Mouse (Mus musculus) midbrain, embryonic 11.5 days (tissue): ENCODE data around the gene Shc2. TPM values are rescaled to one million over a fixed set of nuclear protein-coding genes. Genes with fewer than 3 reads are reported as not detected.

Experiments used
- ATAC-seq: fragments of 200-750 bp; cut with Nextera tagmentation; 2 replicates; pipeline ENCODE4 v1.8.0; 2017; ENCODE audit warnings: moderate TSS enrichment, moderate library complexity; ENCODE audit not compliant: low FRiP score
- DNase-seq: peaks from one replicate; pipeline ENCODE4 v3.0.0; 2015; ENCODE audit warnings: low spot score; ENCODE audit errors: missing footprints
- H3K27ac ChIP-seq: fragments of 300-500 bp; sonication (generic); 2 replicates; pipeline ENCODE4 v1.5.1; 2014; ENCODE audit warnings: low read depth, low read length
- H3K27me3 ChIP-seq: fragments of 300-500 bp; sonication (generic); 2 replicates; pipeline ENCODE4 v1.6.1; 2014; ENCODE audit warnings: mild to moderate bottlenecking, low read length, moderate library complexity, mixed read lengths; ENCODE audit not compliant: control insufficient read depth, insufficient read depth
- H3K36me3 ChIP-seq: fragments of 300-500 bp; sonication (generic); 2 replicates; pipeline ENCODE4 v1.6.1; 2014; ENCODE audit warnings: mild to moderate bottlenecking, low read length, moderate library complexity, mixed read lengths; ENCODE audit not compliant: control insufficient read depth, insufficient read depth
- H3K4me1 ChIP-seq: fragments of 300-500 bp; sonication (generic); 2 replicates; pipeline ENCODE4 v1.6.1; 2014; ENCODE audit warnings: low read length; ENCODE audit not compliant: control insufficient read depth, insufficient read depth
- H3K4me2 ChIP-seq: fragments of 300-500 bp; sonication (generic); 2 replicates; pipeline ENCODE4 v1.6.1; 2014; ENCODE audit warnings: mild to moderate bottlenecking, moderate library complexity
- H3K4me3 ChIP-seq: fragments of 300-500 bp; sonication (generic); 2 replicates; pipeline ENCODE4 v1.5.1; 2014; ENCODE audit warnings: low read depth, low read length
- H3K9ac ChIP-seq: fragments of 300-500 bp; sonication (generic); 2 replicates; pipeline ENCODE4 v1.6.1; 2014; ENCODE audit warnings: low read length
- H3K9me3 ChIP-seq: fragments of 300-500 bp; sonication (generic); 2 replicates; pipeline ENCODE4 v1.6.1; 2016; ENCODE audit warnings: low read length; ENCODE audit not compliant: control insufficient read depth
- WGBS: fragments of 180-500 bp; shearing (Covaris S2); extraction: QIAGEN DNeasy Blood & Tissue Kit; methylation state at CpG from one replicate; pipeline ENCODE4 v1.1.7; 2014; 5-methylcytosine and 5-hydroxymethylcytosine counted together
- polyA plus RNA-seq: library from polyadenylated mRNA; unstranded; fragments of >200 nt; fragmentation: Nextera tagmentation; extraction: Ambion mirVana; gene quantifications from 2 replicates; pipeline ENCODE4 v1.2.1, GENCODE M21; 2014

Gene Shc2
- polyA plus RNA-seq, 1 experiment from 2014 or later, result 13.0 TPM

DNA sequence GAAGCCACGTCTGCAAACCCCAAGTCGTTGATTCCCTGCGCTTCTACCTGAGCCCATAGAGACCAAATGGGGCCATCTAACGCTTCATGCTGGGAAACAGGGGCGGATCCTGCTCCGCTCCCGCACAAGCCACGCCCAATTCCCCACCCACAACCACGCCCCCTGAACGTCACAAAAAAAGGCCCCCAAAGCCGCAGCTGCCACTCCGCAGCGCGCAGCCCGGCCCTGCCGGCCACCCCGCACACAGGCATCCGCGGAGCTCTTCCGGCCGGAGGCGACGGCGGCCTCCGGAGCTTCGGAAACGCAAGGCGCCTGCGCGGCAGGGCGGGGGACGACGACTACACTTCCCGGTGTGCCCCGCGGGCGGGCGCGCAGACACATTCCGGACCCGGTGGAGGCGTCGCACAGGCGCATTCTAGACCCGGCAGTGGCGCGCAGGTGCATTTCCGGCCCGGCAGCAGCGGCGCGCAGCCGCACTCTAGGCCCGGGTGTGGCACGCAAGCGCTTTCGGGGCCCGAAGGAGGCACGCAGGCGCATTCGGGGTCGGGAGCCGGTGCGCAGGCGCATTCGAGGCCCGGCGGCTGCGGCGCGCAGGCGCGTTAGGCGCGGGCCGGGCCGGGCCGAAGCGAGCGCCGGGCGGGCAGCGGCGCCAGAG, 44.0 kb upstream of the Shc2 start, which contains the start of gene Cdc34:
TSS of gene Cdc34 (plus strand) at position 605 of the 655 bp plus-strand sequence.
- Histone ChIP-seq H3K9me3 (no peaks in the 10 kb centered on the region), H3K4me3 (peak within 1 kb of the TSS; percentile 83), H3K36me3 (peaks cover 16% of the 10 kb centered on the region), H3K27me3 (no peaks in the 10 kb centered on the region), H3K4me1 (peaks cover 17% of the 10 kb centered on the region), H3K4me2 (peak within 1 kb of the TSS; percentile 54), H3K27ac (peak within 1 kb of the TSS; percentile 33), H3K9ac (peak within 1 kb of the TSS; percentile 78)
- DNase-seq, result peak; percentile 100
- WGBS, result under 1% methylated on average over 72 of the region's 84 CpGs
- ATAC-seq, result peak; percentile 95

GRCm38 (mm10) chr10:79680606-79681495, 43.1 kb upstream of the Shc2 start:
- 41% methylated on average over 11 of the region's 11 CpGs for WGBS
- Histone ChIP-seq H3K4me3 (peak overlapping the region; percentile 83), H3K4me1 (peaks cover 17% of the 10 kb centered on the region), H3K9me3 (no peaks in the 10 kb centered on the region), H3K27ac (peak overlapping the region; percentile 25), H3K4me2 (peak overlapping the region; percentile 54), H3K27me3 (no peaks in the 10 kb centered on the region), H3K36me3 (peaks cover 8% of the 10 kb centered on the region), H3K9ac (peak overlapping the region; percentile 41)
- DNase-seq (no peak), ATAC-seq (peak; percentile 41)

DNA sequence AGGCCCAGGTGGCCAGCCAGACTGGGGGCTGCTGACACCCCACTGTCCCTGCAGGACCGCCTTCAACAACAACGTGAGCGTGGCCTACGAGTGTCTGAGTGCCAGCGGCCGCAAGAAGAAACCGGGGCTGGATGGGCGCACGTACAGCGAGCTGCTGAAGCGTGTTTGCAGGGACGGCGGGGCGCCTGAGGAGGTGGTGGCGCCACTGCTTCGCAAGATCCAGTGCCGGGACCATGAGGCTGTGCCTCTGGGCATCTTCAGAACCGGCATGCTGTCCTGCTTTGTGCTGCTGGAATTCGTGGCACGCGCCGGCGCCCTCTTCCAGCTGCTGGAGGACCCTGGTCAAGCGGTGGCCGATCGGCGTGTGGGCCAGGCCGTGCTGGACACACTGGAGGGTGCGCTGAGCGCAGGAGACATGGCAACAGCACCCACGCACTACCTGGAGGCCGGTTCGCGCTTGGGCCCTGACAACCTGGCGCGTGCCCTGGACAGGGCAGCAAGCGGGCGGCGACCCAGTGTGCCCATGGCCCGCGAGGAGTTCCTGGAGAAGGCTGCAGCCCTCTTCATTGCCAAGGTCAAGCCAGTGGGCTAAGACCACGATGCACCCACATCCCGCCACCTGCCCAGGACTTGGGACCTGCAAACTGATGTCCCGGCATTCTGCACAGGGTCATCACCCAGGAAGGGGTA, 37.8 kb upstream of the Shc2 start:
- Histone ChIP-seq H3K9me3 (no peaks in the 10 kb centered on the region), H3K9ac (no peak overlapping the region), H3K27me3 (no peaks in the 10 kb centered on the region), H3K27ac (no peak overlapping the region), H3K4me2 (no peak overlapping the region), H3K4me3 (no peak overlapping the region), H3K4me1 (peaks cover 7% of the 10 kb centered on the region), H3K36me3 (no peaks in the 10 kb centered on the region)
- WGBS, result 55% methylated on average over 44 of the region's 44 CpGs
- DNase-seq, result no peak
- ATAC-seq, result no peak

- H3K27me3 ChIP-seq, result no peaks in the 10 kb centered on the region
- no peak overlapping the region for H3K9ac ChIP-seq
- DNase-seq, result no peak
- WGBS, result 94% methylated on average over 3 of the region's 3 CpGs
- H3K36me3 ChIP-seq, result no peaks in the 10 kb centered on the region
- H3K27ac ChIP-seq, result no peak overlapping the region
- no peak overlapping the region for H3K4me3 ChIP-seq
- peaks cover 17% of the 10 kb centered on the region for H3K4me1 ChIP-seq
- ATAC-seq, result no peak
- H3K4me2 ChIP-seq, result no peak overlapping the region
- H3K9me3 ChIP-seq, result no peaks in the 10 kb centered on the region
These were observed 35.3 kb upstream of the Shc2 start for GRCm38 (mm10) chr10:79673054-79673453.

DNA sequence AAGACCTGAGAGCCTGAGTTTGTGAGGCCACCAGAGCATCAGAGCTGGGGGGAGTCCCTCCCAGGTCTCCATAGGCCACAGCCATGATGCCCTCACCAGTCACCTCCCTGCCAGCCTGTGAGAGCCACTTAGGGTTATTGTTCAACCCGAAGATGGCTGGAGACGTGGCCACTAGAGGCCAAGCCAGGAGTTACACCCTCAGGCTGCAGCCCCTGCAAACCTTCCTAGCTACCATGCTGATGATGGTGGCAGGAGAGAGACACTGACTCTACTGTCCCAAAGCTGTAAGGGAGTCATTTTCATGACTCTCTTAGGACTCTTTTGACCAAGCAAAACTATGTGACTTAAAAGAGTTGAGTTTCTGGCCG, 34.4 kb upstream of the Shc2 start:
- 66% methylated on average over 3 of the region's 3 CpGs for WGBS
- no peaks in the 10 kb centered on the region for H3K9me3 ChIP-seq
- H3K9ac ChIP-seq, result no peak overlapping the region
- H3K27me3 ChIP-seq, result no peaks in the 10 kb centered on the region
- H3K4me3 ChIP-seq, result no peak overlapping the region
- H3K4me2 ChIP-seq, result no peak overlapping the region
- DNase-seq (no peak), ATAC-seq (no peak)
- H3K4me1 ChIP-seq, result peaks cover 17% of the 10 kb centered on the region
- no peaks in the 10 kb centered on the region for H3K36me3 ChIP-seq
- H3K27ac ChIP-seq, result no peak overlapping the region

DNA sequence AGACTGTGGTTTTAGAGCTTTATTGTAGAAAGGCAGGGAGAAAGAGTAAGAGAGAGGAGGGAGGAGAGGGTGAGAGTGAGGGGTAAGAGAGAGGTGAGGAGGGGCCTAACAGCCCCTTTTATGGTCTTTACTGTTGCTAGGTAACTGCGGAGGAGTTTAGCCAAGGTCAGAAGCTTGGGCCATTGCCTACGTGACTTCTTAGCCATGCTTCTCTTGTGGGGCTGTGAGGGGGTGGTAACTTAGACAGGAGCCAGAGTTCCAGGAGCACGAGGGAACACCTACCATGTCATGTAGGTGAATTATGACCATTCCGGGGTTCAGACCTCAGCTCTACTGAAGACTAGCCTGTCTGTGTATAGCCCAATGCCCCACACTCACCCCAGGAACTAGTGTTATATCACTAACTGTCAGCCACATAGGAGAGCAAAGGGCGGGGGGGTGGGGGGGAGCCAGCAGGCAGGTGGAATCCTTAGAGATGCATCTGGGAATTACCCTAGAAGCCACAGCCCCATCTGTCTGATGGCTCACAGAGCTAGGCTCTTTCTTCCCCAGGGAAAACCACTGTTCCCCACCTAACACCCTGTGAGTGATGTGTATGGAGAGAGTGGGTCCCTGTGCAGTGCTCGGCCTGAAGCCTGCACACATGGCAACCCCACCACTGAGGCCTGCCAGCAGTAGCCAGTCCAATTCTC, 33.8 kb upstream of the Shc2 start:
- H3K4me3 ChIP-seq, result no peak overlapping the region
- no peaks in the 10 kb centered on the region for H3K27me3 ChIP-seq
- ATAC-seq (no peak), DNase-seq (no peak)
- H3K9ac ChIP-seq, result no peak overlapping the region
- H3K27ac ChIP-seq, result no peak overlapping the region
- no peaks in the 10 kb centered on the region for H3K36me3 ChIP-seq
- 0 out of 2 replicates have a peak overlapping the region, but pooled peaks have one; percentile 11 for H3K4me2 ChIP-seq
- H3K4me1 ChIP-seq, result peaks cover 17% of the 10 kb centered on the region
- no peaks in the 10 kb centered on the region for H3K9me3 ChIP-seq
- 65% methylated on average over 6 of the region's 6 CpGs for WGBS

DNA sequence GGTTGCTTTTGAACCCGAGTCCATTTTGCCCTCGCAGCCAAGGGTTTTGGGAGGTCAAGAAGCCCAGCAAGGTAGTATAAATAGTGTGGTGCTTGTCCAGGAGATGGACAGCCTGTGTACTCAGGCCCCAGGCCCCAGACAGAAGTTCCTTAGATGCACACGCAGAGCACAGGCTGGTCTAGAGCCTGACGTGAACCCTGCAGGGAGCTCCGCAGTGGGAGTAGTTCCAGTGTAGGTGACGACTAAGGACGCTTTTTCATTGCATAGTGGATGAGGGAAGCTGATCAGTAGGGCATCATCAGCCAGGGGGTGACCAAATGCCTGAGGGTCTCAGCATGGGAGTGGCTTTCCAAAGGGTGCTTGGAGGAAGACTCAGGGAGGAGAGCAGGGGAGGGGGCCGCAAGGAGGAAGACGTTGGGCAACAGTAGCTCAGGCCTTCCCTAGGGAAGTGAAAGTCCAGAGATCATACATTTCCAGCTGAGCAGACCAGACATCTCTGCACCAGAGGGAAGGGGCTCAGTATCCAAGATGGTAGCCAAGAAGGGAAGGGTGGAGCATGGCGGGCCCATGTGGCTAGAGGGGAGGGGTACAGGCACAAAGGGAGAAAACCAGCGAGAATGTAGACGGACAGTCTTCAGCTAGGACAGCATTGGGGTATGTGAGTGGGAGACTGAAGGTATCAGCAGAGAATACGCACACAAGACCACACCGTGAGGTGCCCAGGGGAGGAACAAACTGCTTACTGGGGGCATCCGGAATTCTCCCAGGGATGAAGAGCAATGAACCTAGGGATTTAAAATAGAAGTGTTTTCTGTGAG, 32.6 kb upstream of the Shc2 start:
- H3K4me1 ChIP-seq, result peaks cover 17% of the 10 kb centered on the region
- no peaks in the 10 kb centered on the region for H3K9me3 ChIP-seq
- 37% methylated on average over 15 of the region's 15 CpGs for WGBS
- no peaks in the 10 kb centered on the region for H3K36me3 ChIP-seq
- H3K27ac ChIP-seq, result no peak overlapping the region
- H3K9ac ChIP-seq, result peak overlapping the region; percentile 92
- peak overlapping the region; percentile 95 for H3K4me3 ChIP-seq
- DNase-seq (no peak), ATAC-seq (peak; percentile 25)
- peak overlapping the region; percentile 79 for H3K4me2 ChIP-seq
- no peaks in the 10 kb centered on the region for H3K27me3 ChIP-seq

- no peaks in the 10 kb centered on the region for H3K9me3 ChIP-seq
- DNase-seq (peak; percentile 98), ATAC-seq (peak; percentile 75)
- under 1% methylated on average over 47 of the region's 47 CpGs for WGBS
- H3K4me1 ChIP-seq, result peaks cover 17% of the 10 kb centered on the region
- H3K9ac ChIP-seq, result peak overlapping the region; percentile 92
- H3K36me3 ChIP-seq, result no peaks in the 10 kb centered on the region
- H3K4me2 ChIP-seq, result peak overlapping the region; percentile 79
- no peaks in the 10 kb centered on the region for H3K27me3 ChIP-seq
- peak overlapping the region; percentile 96 for H3K27ac ChIP-seq
- peak overlapping the region; percentile 95 for H3K4me3 ChIP-seq
These were observed 31.9 kb upstream of the Shc2 start for GRCm38 (mm10) chr10:79669576-79670057.
